Mouse (Mus musculus): ENCODE measurements around the gene Sec14l2. TPM values are rescaled to one million over a fixed set of nuclear protein-coding genes. Genes with fewer than 3 reads are reported as not detected.

Sec14l2 gene
- total and polyA plus RNA-seq, 3 experiments = 16.7 to 24.2 (median 21.5) TPM

GRCm38 (mm10) chr11:4105444-4105843 lies 17.8 kb downstream of the Sec14l2 start:
- in situ Hi-C loops (cut with MboI; ENCODE audit: low pct_ligation_motif_present, low pct_unique_long_range_greater_than_20kb, low sequenced_read_pairs) (no loop called here), dilution Hi-C loops (cut with MboI; ENCODE audit: extremely low pct_ligation_motif_present, extremely low pct_unique_long_range_greater_than_20kb, low sequenced_read_pairs) (no loop called here)
- no peak overlapping the region for H3K4me2 ChIP-seq (ENCODE audit: insufficient read depth, low read depth, poor library complexity, severe bottlenecking)

GRCm38 (mm10) chr11:4104989-4105388 lies 18.2 kb downstream of the Sec14l2 start:
- H3K79me2 ChIP-seq (replicated peaks; ENCODE audit: control insufficient read depth, extremely low read depth, insufficient read depth, poor library complexity, severe bottlenecking) = no peaks in the 10 kb centered on the region
- H3K36me3 ChIP-seq (replicated peaks in 1 of 2; ENCODE audit: control insufficient read depth in 1 of 2, insufficient read depth in 1 of 2, low read length in 1 of 2) = peaks cover 51 to 83% of the 10 kb centered on the region in 2 experiments
- H3K9me3 ChIP-seq (replicated peaks; ENCODE audit: low read length) = no peaks in the 10 kb centered on the region
- H3K9ac ChIP-seq (ENCODE audit: insufficient read depth, low read depth) = no peak overlapping the region
- H3K4me1 ChIP-seq (ENCODE audit: control insufficient read depth in 1 of 2, insufficient read depth in 2 of 2) = no peaks in the 10 kb centered on the region
- no peak overlapping the region for H3K4me3 ChIP-seq (replicated peaks in 1 of 3; ENCODE audit: low read depth in 2 of 3, low read length in 2 of 3, poor library complexity in 1 of 3)
- dilution Hi-C loops (cut with MboI; ENCODE audit: extremely low pct_ligation_motif_present, extremely low pct_unique_long_range_greater_than_20kb, low sequenced_read_pairs) = no loop called here
- no peak overlapping the region for H3K4me2 ChIP-seq (ENCODE audit: insufficient read depth, low read depth, poor library complexity, severe bottlenecking)
- in situ Hi-C loops (cut with MboI; ENCODE audit: low pct_ligation_motif_present, low pct_unique_long_range_greater_than_20kb, low sequenced_read_pairs) = no loop called here
- no peak for TF ChIP-seq MYC (IDR thresholded peaks at IDR 0.05; ENCODE audit: low read depth, low read length)
- TF ChIP-seq ZKSCAN1 (IDR thresholded peaks at IDR 0.05; ENCODE audit: borderline replicate concordance, low read depth, low read length) = no peak
- TF ChIP-seq TBP (conservative IDR thresholded peaks at IDR 0.05; ENCODE audit: low read depth, low read length) = no peak
- no peaks in the 10 kb centered on the region for H3K27me3 ChIP-seq (replicated peaks)
- no peak overlapping the region for H3K27ac ChIP-seq (ENCODE audit: insufficient read depth, low read depth)
- no peak for DNase-seq (ENCODE audit: extremely low read depth)

More at GRCm38 (mm10) chr11:4105444-4105843, 17.8 kb downstream of the Sec14l2 start:
- H3K27me3 ChIP-seq (replicated peaks) = no peaks in the 10 kb centered on the region
- no peaks in the 10 kb centered on the region for H3K79me2 ChIP-seq (replicated peaks; ENCODE audit: control insufficient read depth, extremely low read depth, insufficient read depth, poor library complexity, severe bottlenecking)
- H3K4me3 ChIP-seq (replicated peaks in 1 of 3; ENCODE audit: low read depth in 2 of 3, low read length in 2 of 3, poor library complexity in 1 of 3) = no peak overlapping the region
- no peak for DNase-seq (ENCODE audit: extremely low read depth)
- peaks cover 56 to 85% of the 10 kb centered on the region in 2 experiments for H3K36me3 ChIP-seq (replicated peaks in 1 of 2; ENCODE audit: control insufficient read depth in 1 of 2, insufficient read depth in 1 of 2, low read length in 1 of 2)
- no peaks in the 10 kb centered on the region for H3K9me3 ChIP-seq (replicated peaks; ENCODE audit: low read length)
- H3K4me1 ChIP-seq (ENCODE audit: control insufficient read depth in 1 of 2, insufficient read depth in 2 of 2) = no peaks in the 10 kb centered on the region
- H3K27ac ChIP-seq (ENCODE audit: insufficient read depth, low read depth) = no peak overlapping the region
- no peak overlapping the region for H3K9ac ChIP-seq (ENCODE audit: insufficient read depth, low read depth)
- TF ChIP-seq NELFE (IDR thresholded peaks at IDR 0.05; ENCODE audit: low read depth, low read length) = no peak
- TF ChIP-seq ZNF384 (IDR thresholded peaks at IDR 0.05; ENCODE audit: low read depth, low read length) = no peak
- no peak for TF ChIP-seq MXI1 (IDR thresholded peaks at IDR 0.05; ENCODE audit: low read depth, low read length)
- no peak for TF ChIP-seq POLR2A (IDR thresholded peaks at IDR 0.05; ENCODE audit: low read depth, low read length)
- TF ChIP-seq ZC3H11A (IDR thresholded peaks at IDR 0.05; ENCODE audit: low read depth, low read length) = no peak
- TF ChIP-seq HCFC1 (IDR thresholded peaks at IDR 0.05; ENCODE audit: low read depth, low read length) = no peak
- TF ChIP-seq NRF1 (IDR thresholded peaks at IDR 0.05; ENCODE audit: low read depth, low read length) = no peak
- TF ChIP-seq SMC3 (IDR thresholded peaks at IDR 0.05; ENCODE audit: low read depth, low read length) = no peak
- TF ChIP-seq USF2 (conservative IDR thresholded peaks at IDR 0.05; ENCODE audit: low read depth, low read length) = no peak
- no peak for TF ChIP-seq RCOR1 (conservative IDR thresholded peaks at IDR 0.05; ENCODE audit: low read depth, low read length)

- DNase-seq (ENCODE audit: extremely low read depth) = no peak
- H3K4me3 ChIP-seq (replicated peaks in 1 of 3; ENCODE audit: low read depth in 2 of 3, low read length in 2 of 3, poor library complexity in 1 of 3) = no peak overlapping the region
- no peak overlapping the region for H3K9ac ChIP-seq (ENCODE audit: insufficient read depth, low read depth)
- TF ChIP-seq JUN (IDR thresholded peaks at IDR 0.05; ENCODE audit: insufficient read depth, low read depth, low read length) = no peak
- TF ChIP-seq POLR2AphosphoS2 (IDR thresholded peaks at IDR 0.05; ENCODE audit: low read depth, low read length) = no peak
- no peak for TF ChIP-seq EP300 (IDR thresholded peaks at IDR 0.05; ENCODE audit: low read length)
- no peak for TF ChIP-seq ZKSCAN1 (IDR thresholded peaks at IDR 0.05; ENCODE audit: borderline replicate concordance, low read depth, low read length)
- TF ChIP-seq CTCF (conservative IDR thresholded peaks at IDR 0.05 in 1 of 2, IDR thresholded peaks at IDR 0.05 in 1 of 2; ENCODE audit: low read depth in 2 of 2, low read length in 2 of 2) = no peak
- no peak for TF ChIP-seq NELFE (IDR thresholded peaks at IDR 0.05; ENCODE audit: low read depth, low read length)
- no peak for TF ChIP-seq USF2 (conservative IDR thresholded peaks at IDR 0.05; ENCODE audit: low read depth, low read length)
- no peak for TF ChIP-seq POLR2A (IDR thresholded peaks at IDR 0.05; ENCODE audit: low read depth, low read length)
- TF ChIP-seq MAX (IDR thresholded peaks at IDR 0.05; ENCODE audit: low read length) = no peak
- no peak for TF ChIP-seq GABPA (IDR thresholded peaks at IDR 0.05; ENCODE audit: insufficient replicate concordance, low read depth, low read length)
- no peak for TF ChIP-seq MAZ (IDR thresholded peaks at IDR 0.05; ENCODE audit: low read depth, low read length)
- TF ChIP-seq MAFK (IDR thresholded peaks at IDR 0.05; ENCODE audit: insufficient replicate concordance, low read length) = no peak
- TF ChIP-seq PAX5 (IDR thresholded peaks at IDR 0.05; ENCODE audit: low read length) = no peak
- no peak for TF ChIP-seq JUND (conservative IDR thresholded peaks at IDR 0.05; ENCODE audit: low read depth, low read length)
- TF ChIP-seq USF1 (IDR thresholded peaks at IDR 0.05; ENCODE audit: low read depth, low read length) = no peak
- TF ChIP-seq SMC3 (IDR thresholded peaks at IDR 0.05; ENCODE audit: low read depth, low read length) = no peak
- TF ChIP-seq RAD21 (IDR thresholded peaks at IDR 0.05; ENCODE audit: low read depth, low read length) = no peak
- in situ Hi-C loops (cut with MboI; ENCODE audit: low pct_ligation_motif_present, low pct_unique_long_range_greater_than_20kb, low sequenced_read_pairs) (no loop called here), dilution Hi-C loops (cut with MboI; ENCODE audit: extremely low pct_ligation_motif_present, extremely low pct_unique_long_range_greater_than_20kb, low sequenced_read_pairs) (no loop called here)
- H3K9me3 ChIP-seq (replicated peaks; ENCODE audit: low read length) = no peaks in the 10 kb centered on the region
- H3K27ac ChIP-seq (ENCODE audit: insufficient read depth, low read depth) = no peak overlapping the region
- H3K36me3 ChIP-seq (replicated peaks in 1 of 2; ENCODE audit: control insufficient read depth in 1 of 2, insufficient read depth in 1 of 2, low read length in 1 of 2) = peaks cover 47 to 84% of the 10 kb centered on the region in 2 experiments
- no peaks in the 10 kb centered on the region for H3K4me1 ChIP-seq (ENCODE audit: control insufficient read depth in 1 of 2, insufficient read depth in 2 of 2)
- H3K27me3 ChIP-seq (replicated peaks) = no peaks in the 10 kb centered on the region
- no peaks in the 10 kb centered on the region for H3K79me2 ChIP-seq (replicated peaks; ENCODE audit: control insufficient read depth, extremely low read depth, insufficient read depth, poor library complexity, severe bottlenecking)
- H3K4me2 ChIP-seq (ENCODE audit: insufficient read depth, low read depth, poor library complexity, severe bottlenecking) = no peak overlapping the region
Observed at GRCm38 (mm10) chr11:4103522-4103921, 19.7 kb downstream of the Sec14l2 start.

Data from CH12.LX (cell line).